Mouse (Mus musculus) lung, postnatal 25 days (tissue): ENCODE measurements around the gene Ripor3.

Experiments
- DNase-seq: peaks from one replicate; pipeline ENCODE4 v3.0.0; 2022; ENCODE audit warnings: low spot score

The Ripor3 gene

DNA sequence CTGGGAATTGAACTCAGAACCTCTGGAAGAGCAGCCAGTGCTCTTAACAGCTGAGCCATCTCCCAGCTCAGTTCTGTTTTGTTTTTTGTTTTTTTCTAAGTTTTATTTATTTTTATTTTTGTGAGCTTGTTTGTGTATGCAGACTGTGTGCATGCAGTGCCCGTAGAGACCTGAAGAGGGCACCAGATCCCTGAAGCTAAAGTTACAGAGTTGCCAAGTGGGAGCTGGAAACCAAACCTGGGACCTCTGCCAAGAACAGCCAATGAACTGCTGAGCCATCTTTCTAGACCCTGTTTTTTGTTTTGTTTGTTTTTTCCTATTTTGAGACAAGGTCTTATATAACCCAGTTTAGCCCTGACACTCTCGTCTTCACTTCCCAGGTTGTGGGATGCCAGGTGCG lies 18.0 kb upstream of the Ripor3 start:
- no peak for DNase-seq

DNA sequence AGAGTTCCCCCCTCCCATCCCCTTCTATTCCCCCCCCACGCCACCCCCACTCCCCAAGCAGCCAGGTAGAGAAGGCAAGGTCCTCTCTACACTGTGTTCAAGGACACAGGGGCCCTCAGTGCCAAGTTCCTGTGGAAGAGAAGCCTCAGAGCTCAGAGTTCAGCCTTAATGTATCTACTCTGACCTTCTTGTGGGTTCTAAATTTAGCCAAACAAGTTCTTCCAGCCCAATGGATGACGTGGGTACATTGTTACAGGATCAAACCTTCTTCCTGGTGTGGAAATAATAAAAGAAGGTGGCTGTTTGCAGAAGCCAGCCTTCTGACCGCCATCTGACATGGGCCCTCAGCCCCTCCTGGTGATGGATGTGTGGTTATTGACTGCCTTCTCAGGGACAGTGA lies 16.0 kb upstream of the Ripor3 start:
- DNase-seq, result peak; percentile 42

DNA sequence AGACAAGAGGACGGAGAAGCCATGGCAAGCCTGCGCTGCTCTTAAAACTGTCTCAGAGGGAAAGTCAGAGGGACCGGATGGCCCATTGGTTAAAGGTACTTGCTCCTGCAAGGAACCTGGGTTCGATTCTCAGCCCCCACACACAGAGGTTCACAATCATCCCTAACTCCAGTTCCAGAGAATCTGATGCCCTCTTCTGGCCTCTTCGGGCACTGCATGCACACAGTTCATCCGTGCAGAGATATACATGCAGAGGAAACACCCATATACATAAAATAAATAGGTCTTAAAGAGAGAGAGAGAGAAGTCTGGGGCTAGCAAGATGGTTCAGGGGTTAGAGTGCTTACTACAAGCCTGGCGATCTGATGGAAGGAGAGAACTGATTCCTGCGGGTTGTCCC lies 15.5 kb upstream of the Ripor3 start:
- DNase-seq, result no peak

DNA sequence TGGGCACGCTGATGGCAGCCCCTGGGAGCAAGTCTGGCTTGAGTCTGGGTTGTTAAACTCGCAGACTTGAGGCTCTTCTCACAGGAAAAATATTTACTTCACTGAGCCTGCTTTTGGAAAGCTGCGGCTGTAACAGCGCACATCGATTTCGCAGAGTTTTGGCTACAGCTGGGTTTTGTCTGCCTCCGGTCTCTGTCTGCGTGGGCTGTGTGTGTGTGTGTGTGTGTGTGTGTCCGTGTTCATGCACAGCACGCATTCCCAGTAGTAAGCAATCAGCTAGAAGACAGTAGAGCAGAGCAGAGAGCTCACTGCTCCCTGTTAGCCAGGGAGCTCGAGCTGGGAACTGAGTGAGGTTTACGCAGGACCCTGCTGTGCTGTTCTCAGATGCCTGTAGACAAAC lies 14.8 kb upstream of the Ripor3 start:
- peak; percentile 66 for DNase-seq

DNA sequence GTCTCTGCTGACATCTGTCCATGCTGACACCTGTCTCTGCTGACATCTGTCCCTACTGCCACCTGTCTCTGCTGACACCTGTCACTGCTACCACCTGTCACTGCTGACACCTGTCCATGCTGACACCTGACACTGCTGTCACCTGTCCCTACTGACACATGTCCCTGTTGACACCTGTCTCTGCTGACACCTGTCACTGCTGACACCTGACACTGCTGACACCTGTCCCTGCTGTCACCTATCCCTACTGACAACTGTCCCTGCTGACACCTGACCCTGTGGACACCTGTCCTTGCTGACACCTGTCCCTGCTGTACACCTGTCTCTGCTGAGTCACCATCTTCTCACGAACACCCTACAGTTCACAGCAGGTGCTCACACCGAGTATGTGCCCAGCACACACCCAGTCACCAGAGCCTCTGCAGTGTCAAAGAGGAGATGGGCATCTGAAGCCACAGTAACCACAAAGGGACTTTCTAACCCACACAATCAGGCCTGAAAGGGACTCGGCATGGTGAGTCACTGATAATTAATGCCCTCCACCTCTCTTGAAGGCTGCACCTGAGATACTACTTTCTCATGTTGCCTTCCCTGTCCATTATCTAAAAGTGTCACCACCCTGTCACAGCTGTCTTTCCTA lies 13.5 kb upstream of the Ripor3 start:
- no peak for DNase-seq

DNA sequence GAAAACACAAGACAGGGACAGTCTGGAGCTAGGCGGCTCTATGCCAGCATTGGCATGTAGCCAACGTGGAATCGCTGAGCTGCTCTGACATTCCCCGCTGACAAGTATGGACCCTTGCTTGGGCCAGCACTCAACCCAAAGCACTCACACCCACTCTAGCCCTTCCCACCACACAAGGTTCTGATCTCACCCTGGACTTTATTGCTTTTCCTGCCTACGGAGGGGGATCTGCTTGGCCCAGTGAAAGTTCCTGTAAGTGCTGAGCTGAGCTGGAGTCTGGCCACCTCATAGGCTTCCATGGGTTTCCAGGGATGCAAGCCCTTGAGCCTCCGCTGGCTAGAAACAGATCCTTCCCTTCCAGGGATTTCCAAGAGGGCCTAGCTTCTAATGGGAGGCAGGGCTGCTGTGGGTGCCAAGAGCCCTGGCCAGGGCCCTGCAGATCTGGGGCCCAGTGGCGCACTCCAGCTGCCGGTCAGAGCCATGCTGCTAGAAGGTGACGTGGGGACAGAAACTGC lies 8.8 kb upstream of the Ripor3 start:
- DNase-seq, result peak; percentile 31

DNA sequence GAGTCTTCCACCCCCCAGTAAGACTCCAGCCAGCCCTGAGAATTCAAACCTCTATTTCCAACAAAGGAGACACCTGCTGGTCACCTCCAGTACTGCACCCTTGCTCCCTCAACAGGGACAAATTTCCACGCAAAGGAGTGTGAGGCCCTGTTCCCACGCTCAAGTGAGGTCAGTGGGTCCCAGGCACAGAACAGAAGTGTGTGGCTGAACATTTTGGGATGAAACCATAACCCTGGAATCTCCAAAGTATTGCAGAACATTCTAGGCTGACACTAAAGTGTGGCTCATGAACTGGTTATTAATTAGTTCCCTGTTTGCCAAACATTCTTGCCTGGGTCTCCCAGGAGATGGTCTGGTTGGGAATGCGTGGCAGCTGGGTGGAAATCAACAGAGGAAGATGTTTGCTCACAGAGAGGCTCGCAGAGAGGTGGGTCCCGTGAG lies 6.6 kb upstream of the Ripor3 start:
- DNase-seq, result peak; percentile 73

DNA sequence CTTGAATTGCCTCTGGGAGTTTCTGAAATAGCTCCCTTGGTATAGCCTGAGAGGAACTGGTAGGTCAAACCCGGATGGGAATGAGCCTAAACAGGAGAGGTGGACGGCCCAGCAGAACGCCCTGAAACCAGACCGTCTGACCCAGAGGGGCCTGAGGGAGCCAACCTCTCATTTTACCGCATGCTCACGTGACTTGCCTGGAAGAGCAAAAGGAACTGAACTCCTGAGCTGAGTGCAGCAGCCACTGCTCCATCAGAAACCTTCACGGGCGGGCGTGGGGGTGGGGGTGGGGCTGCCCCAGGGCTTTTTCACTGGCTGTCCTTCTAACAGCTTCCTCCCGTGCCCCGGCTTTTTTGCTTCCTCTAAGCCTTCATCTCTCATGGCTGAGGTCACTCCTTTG lies 475 bp upstream of the Ripor3 start:
- DNase-seq, result no peak

DNA sequence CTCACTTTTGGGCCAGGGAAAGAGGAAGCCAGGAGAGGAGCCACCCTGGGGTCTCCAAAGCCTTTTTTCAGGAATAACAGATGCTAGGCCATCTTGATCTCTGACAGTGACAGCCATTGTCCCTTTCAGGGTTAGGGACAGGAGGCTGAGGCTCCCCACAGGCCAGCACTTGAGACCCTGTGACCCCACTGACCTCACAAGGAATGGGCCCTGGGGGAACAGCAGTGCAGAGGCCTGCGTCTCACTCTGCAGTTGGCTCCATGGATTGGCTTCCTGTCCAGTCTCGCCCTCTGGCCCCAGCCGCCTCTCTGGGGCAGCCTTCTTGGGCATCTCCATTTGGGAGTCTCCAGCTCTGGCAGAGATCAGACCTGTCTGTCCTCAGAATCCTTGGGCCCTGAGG lies 2.3 kb downstream of the Ripor3 start:
- no peak for DNase-seq

DNA sequence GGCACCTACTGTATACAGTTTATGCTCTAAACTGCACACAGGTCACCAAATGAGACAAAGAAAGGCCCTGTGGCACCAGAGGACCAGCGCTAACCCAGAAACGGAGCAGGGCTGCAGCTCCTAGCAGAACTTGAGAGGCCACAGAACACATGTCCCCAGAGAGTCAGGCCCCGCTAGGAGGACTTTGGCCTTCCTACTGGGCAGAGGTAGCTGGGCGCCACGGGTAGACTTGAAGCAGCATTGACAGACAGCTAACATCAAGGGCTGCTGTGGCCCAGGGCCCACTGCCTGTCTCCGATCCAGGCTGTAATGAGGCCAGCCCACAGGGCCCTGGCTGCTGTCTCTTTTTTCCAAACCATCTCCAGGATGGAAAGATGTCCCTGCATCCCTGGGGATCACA lies 3.9 kb downstream of the Ripor3 start:
- no peak for DNase-seq

DNA sequence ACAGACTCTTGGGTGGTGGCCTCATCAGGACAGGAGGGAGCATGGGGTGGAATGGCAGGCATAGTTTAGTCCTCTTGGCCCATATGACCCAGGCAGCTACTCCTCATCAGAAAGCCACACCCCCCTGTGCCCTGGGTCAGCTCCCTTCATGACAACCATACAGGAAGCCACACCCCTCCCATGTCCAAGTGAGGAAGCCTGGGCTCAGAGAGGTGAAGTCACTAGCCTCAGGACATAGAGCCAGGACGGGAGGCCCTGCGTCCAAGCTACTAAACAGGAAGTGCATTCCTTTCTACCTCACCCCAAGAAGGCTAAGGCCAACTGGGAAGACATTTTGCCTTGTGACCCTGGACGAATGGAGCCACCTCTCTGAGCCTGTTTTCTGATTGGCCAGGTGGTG lies 4.8 kb downstream of the Ripor3 start:
- DNase-seq, result peak; percentile 26

DNA sequence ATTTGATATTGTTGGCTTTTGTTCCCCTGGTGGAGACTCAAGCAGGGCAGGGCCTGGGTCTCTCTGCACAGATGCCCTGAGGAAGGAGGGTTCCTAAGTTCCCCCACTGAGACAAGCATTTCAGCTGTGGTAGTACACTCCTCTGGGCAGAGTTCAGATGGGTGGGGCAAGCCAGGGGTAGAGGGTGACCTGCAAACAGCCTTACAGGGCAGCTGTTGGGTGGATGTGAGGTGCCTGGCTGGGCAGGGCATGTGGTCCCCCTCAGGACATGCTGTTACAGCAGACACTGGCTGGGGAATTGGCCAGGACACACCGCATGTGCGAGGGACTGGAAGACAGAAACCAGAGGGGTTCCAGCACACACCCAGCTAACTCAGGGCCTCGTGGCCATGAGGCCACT lies 5.4 kb downstream of the Ripor3 start:
- DNase-seq, result no peak

DNA sequence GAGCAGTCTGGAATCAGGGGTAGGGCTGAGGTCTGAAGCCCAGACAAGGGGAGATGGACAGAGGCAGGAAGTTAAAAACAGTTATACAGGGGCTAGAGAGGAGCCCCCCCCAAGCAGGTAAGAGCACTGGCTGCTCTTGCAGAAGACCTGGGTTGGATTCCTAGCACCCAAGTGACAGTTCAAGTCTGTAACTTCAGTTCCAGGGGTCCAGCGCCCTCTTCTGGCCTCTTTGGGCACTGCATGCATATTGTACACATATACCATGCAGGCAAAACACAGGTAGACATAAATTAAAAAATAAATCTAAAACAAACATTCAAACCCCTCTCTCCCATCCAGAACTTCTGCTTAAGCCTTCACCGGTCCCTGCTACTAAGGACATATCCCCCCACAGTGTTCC lies 6.0 kb downstream of the Ripor3 start:
- DNase-seq, result no peak

DNA sequence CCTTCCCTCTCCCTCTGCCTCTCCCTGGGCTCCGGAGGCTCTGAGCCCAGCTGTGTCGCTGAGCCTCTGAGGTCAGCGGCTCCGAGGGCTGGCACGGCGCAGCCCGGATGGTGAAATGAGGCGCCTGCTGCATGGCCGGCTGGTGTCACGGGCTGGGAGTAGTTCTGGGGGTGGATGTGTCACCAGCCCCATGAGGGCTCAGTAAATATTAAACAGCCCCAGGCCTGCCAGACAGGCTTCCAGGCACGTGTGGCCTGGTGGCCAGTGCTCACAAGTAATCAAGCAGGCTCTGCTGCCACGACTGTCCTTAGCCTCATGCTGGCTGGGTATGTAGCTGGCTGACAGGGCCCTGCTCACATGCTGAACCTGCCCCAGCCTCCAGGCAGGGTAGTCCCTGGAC lies 7.0 kb downstream of the Ripor3 start:
- peak; percentile 45 for DNase-seq

DNA sequence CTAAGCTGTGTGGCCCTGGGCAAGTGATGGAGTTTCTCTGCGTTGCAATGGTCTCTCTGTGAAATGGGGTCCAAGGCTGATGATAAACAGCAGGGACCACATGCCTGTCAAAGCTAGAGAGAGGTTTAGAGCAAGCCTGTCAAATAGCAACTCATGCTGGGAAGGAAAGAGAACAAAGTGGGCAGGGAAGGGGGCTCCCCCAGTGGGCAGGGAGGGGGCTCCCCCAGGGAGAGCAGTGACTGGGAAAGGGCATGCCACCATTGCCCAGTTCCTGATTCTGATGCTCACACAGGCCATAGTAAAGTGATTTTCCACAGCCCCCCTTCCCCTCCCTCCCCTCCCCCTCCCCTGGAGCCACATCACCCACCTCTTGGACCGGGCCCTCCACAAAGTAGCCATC lies 7.5 kb downstream of the Ripor3 start:
- DNase-seq, result no peak

DNA sequence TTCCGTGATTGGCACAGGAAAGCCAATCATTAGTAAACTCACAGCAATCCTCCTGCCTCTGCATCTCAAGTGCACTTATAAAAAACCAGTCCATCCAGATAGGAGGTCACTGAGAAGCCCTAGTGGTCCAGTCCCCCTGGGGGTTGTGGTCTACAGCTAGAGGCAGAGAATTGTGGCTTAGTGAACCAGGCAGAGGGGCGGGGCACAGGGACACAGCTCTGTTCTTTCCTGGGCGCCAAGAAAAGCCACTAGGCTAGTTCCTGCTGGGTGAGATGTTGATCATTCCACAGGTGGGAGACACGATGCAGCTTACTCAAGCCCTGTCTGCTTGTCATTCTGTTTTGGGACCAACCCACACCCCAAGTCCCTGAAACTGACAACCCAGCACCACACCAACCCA lies 8.2 kb downstream of the Ripor3 start:
- no peak for DNase-seq

DNA sequence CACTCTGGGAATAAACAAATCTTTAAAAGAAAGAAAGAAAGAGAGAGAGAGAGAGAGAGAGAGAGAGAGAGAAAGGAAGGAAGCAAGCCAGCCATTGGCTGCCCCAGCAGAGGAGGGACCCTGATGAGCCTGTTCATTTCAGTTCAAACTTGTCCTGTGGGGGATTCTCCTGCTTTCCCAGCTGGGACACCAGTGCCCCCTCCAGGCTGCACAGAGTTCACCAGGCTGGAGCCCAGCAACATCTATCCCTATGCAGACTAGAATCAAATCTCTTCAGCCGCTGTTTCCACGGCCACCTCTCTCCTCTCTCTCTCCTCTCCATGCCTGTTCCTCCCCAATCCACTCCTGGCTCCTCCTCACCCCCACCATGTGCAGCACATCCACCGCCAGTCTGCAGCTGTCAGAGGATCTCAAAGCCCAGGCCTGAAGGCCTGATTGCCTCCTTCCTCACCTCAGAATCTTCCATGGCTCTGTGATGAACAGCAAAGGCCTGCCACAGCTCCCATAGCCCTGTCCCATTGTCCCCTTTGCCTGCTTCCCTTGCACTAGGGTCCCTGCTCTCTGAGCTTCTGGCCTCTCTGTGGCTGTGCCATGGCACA lies 11.2 kb downstream of the Ripor3 start:
- no peak for DNase-seq

DNA sequence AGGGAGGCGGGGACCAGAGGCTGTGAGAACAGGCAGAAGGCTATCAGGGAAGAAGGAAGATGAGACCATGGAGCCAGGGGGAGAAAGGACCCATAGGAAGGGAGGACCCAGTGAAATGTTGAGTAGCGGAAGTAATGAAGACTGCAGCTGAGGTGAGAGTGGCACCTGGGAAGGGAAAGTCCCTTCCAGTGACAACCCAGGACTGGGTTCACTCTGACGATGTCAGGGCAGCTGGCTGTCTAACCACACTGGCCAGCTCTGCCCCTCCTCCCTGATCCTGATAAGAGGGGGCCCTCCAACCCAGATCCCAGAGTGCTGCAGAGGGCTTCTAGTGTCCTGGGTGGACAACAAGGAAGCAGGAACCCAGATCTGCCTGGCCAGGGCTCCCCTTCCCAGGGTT lies 12.9 kb downstream of the Ripor3 start:
- no peak for DNase-seq

DNA sequence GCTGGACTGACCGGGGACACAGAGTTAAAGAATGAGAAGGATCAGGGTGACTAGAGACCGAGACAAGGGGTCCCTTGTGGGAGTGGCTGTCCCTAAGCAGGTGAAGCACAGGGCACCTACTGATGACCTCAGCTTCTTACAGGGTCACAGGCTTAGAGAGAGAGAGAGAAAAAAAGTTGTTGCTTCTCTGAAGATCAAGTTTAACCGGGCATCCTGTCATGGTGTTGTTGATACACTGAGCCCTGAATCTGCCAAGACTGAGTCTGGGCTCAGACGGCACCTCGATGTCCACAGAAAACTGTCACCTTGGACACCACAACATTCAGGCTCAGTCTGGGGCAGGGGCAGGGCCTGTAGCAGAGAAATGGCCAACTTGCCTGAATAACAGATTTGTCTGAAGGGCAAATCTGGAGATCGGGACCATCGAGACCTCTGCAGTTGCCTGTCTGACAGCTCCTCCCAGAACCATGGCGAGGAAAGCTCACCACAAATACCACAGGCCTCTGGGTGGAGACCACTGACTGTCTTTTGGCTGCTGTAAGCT lies 13.7 kb downstream of the Ripor3 start:
- DNase-seq, result no peak

DNA sequence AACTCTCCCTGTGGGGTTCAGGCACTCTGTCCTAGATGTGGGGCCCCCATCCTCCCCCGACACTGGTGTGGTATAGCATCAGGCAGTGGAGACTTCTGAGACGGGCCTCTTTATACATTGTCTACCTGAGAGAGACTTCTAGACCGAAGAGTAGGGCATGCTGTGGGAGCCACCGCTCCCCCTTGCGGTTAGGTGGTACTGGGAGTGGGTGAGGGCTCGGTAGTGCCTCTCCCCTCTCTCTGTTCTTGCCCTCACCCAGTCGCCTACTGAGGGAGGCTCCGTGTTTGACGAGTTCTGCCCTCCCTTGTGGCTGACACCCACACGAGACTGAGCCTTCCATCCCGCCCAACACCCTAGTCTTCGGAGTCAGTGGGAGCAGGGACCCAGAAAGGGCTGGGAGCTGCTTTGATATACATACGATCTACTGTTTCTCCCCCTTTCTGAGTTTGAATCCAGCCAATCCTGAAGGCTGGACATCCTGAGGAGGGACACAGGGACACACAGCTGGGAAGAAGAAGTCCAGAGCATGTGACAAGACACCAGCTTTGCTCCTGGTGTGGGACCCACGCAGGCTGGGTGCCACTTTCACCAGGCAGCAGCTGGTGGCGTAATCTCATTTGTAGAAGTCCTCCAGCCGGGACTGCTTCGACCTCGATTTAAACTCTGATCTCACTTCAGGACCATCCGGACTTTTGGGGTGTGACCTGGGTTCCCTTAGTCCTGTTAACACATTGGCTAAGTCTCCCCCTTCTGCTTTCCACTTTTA lies 14.4 kb downstream of the Ripor3 start:
- DNase-seq, result no peak

DNA sequence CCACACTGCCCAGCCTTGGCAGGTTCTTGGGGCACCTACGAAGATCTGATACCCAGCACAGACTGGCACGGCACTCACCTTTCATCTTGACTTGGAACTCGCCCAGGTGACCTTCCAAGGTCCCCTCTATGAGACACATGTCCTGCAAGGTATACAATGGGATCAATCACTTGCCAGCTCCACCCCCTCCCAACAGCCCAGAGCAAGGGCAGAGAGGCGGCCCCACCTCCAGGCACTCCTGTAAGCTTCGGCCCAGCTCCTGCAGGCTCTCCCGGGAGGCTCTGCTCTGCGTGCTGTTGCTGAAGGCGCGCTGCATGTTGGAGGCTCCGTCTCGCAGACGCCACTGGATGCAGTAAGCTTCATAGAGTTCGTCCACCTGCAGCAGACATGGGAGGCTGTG lies 17.2 kb downstream of the Ripor3 start:
- no peak for DNase-seq

DNA sequence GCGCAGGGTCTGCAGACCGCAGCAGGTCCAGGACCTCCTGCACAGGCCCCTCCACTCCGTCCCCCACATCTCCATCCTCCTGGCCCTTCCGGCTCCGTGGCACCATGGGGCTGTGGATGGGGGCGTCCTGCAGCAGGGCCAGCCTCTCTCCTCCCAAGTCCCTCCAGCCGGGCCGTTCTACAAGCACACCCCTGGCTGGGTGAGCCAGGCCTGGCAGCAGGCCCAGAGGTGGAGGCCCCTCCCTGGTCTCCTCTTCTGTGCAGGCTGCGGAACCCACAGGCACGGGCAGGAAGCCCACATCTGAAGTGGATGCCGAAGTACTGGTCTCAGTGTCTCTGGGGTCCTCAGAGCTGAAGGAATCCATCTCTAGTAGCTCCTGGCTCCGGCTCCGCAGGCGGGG lies 21.1 kb downstream of the Ripor3 start:
- DNase-seq, result peak; percentile 44

DNA sequence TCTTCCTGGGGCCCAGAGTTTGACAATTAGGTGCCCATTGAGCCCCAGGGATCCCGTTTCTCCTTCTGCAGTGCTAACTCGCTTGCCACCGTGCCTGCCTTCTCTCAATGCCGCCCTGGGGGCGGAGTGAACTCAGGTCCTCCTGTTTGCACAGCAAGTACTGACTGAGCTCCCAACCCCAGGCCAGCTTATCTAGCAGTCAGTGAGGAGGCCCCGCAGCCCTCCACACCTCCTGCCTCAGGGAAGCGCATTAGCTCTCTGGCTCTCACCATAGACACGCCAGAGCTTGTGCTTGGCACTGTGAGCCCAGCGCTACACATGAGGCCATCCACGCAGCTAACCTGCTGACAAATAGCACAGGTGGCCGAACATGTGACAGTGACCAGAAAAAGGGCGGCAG lies 22.8 kb downstream of the Ripor3 start:
- no peak for DNase-seq
